ENCODE assay signal across 35 mouse cellular contexts in the genomic region with DNA sequence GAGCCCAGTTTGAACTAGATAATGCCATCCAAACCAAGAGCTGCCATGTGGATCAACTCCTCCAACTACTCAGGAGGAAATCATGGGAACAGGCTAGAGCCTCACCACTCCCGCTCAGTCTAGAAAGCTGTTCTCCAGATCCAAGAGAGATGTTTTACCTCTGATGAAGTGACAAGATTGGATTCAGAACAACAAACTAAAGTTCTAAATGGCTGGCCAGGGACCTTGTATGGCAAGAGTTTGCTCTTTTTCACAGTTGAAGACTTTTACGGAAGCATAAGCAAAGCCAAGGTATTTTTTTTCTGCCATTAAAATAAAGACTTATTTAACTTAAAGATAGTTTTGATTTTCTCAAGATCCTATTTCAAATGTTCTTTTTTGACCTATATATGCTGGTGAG.
"Had no signal": no experiment of that assay in that cellular context is flagged by ENCODE, and none has a peak within 500 bp of the region (broad histone marks: within the 10 kb centered on the region; RNA-seq: fewer than 3 reads in every experiment).

No protein-coding gene starts in this region.

- H3K36me3 ChIP-seq: heart, embryonic 10.5 days; heart, embryonic 12.5 days; heart, embryonic 13.5 days; heart, embryonic 15.5 days; hindbrain, embryonic 10.5 days; hindbrain, embryonic 12.5 days; hindbrain, embryonic 13.5 days; hindbrain, embryonic 15.5 days; intestine, embryonic 15.5 days; kidney, embryonic 15.5 days had no signal

- H3K4me2 ChIP-seq: heart, embryonic 11.5 days; heart, embryonic 12.5 days; heart, embryonic 13.5 days; heart, embryonic 15.5 days; hindbrain, embryonic 12.5 days; hindbrain, embryonic 13.5 days; hindbrain, embryonic 14.5 days; hindbrain, embryonic 15.5 days; intestine, embryonic 15.5 days; kidney, embryonic 15.5 days had no signal

- H3K9me3 ChIP-seq: heart, embryonic 10.5 days; heart, embryonic 12.5 days; heart, embryonic 13.5 days; heart, embryonic 15.5 days; hindbrain, embryonic 10.5 days; hindbrain, embryonic 12.5 days; hindbrain, embryonic 13.5 days; hindbrain, embryonic 15.5 days; intestine, embryonic 15.5 days; kidney, embryonic 15.5 days had no signal

- H3K4me3 ChIP-seq: heart, embryonic 10.5 days; heart, embryonic 12.5 days; heart, embryonic 13.5 days; heart, embryonic 15.5 days; hindbrain, embryonic 10.5 days; hindbrain, embryonic 12.5 days; hindbrain, embryonic 13.5 days; hindbrain, embryonic 15.5 days; intestine, embryonic 15.5 days; kidney, embryonic 15.5 days; layer of hippocampus, adult 2 months had no signal

- H3K27ac ChIP-seq: heart, embryonic 10.5 days; heart, embryonic 13.5 days; heart, embryonic 15.5 days; hindbrain, embryonic 10.5 days; hindbrain, embryonic 12.5 days; hindbrain, embryonic 13.5 days; hindbrain, embryonic 14.5 days; hindbrain, embryonic 15.5 days; hindbrain, postnatal 0 days; intestine, embryonic 15.5 days; kidney, embryonic 15.5 days; kidney, postnatal 0 days; layer of hippocampus, adult 2 months had no signal

- DNase-seq: heart, postnatal 10 days; heart, postnatal 14 days; heart, postnatal 36 days; heart, postnatal 4 days; kidney, adult 11 months; kidney, adult 18-20 months; kidney, adult 2 months; kidney, adult 8-10 months; kidney, adult 9 months; kidney, postnatal 10 days; kidney, postnatal 14 days; kidney, postnatal 25 days; kidney, postnatal 36 days; kidney, postnatal 4 days; layer of hippocampus, adult 9-11 months; layer of hippocampus, postnatal 36 days had no signal

- ATAC-seq: hindbrain, embryonic 16.5 days; hindbrain, postnatal 0 days; inflammation-experienced regulatory T-cells, adult 6 months; intestine, embryonic 15.5 days; intestine, embryonic 16.5 days; intestine, postnatal 0 days had no signal

- H3K4me1 ChIP-seq: heart, embryonic 10.5 days; heart, embryonic 12.5 days; heart, embryonic 13.5 days; heart, embryonic 15.5 days; hindbrain, embryonic 10.5 days; hindbrain, embryonic 12.5 days; hindbrain, embryonic 13.5 days; hindbrain, embryonic 15.5 days; intestine, embryonic 15.5 days; kidney, embryonic 15.5 days had no signal

- H3K9ac ChIP-seq: heart, embryonic 12.5 days; heart, embryonic 13.5 days; heart, embryonic 15.5 days; hindbrain, embryonic 12.5 days; hindbrain, embryonic 13.5 days; hindbrain, embryonic 14.5 days; hindbrain, embryonic 15.5 days; intestine, embryonic 15.5 days; kidney, embryonic 15.5 days had no signal

- H3K27me3 ChIP-seq: heart, embryonic 12.5 days; heart, embryonic 13.5 days; heart, embryonic 15.5 days; hindbrain, embryonic 12.5 days; hindbrain, embryonic 13.5 days; hindbrain, embryonic 15.5 days; intestine, embryonic 15.5 days; kidney, embryonic 15.5 days had no signal
